ENCODE assay signal across 9 mouse cellular contexts in the genomic region with DNA sequence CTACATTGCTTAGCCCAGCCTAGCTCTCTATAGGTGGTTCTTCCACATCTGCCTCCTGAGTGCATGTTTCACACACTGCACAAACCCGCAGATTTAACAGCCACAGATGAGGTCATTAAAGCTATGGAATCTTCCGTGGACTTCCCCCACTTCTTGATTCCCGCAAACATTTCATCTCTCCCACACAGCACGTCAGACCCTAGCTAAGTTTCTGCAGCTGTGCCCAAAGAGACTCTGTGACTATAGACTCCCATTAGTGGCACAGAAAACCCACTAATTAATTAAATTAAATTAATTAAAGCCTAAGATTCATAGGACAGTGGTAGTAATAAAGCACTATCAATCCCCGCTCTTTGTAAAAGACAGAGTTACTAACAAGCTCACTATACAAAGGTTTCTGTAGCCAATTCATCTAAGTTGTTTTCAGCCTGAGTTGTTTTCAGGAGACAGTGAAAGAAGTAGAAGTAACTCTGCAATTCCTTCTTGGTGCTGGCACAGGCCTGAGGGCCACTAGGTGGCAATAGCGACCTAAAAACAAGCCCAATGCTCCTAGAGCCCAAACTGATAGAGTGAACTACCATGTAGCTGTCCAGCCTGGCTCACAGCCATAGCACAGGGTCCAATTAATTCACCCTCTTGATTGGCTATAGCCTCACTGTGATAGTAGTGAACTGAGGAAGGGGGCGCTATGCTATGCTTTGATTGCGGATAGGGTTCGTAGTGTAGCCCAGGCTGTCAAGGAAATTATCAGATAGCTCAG. TPM values are rescaled to one million over a fixed set of nuclear protein-coding genes. Genes with fewer than 3 reads are reported as not detected.
DNase-seq lines count a peak whose midpoint lies in the region; ATAC-seq lines count a peak whose summit lies in the region.
"Had no signal": no experiment of that assay in that cellular context is flagged by ENCODE, and none has a peak within 500 bp of the region (broad histone marks: within the 10 kb centered on the region; RNA-seq: fewer than 3 reads in every experiment).

No protein-coding gene starts in this region.

- H3K4me3 ChIP-seq in midbrain, embryonic 10.5 days: no peak overlapping the region
- H3K4me3 ChIP-seq: myocyte had no signal

- H3K27ac ChIP-seq in midbrain, embryonic 10.5 days (replicated peaks): no peak overlapping the region

- intact Hi-C loops in gastrocnemius, postnatal 14 days (cut with DNase I; ENCODE audit: low total_unique reads): loop anchor here (5.0 kb wide), 1 partner anchor 316 kb away; no protein-coding TSS in a partner anchor
- intact Hi-C loops in left cerebral cortex, postnatal 10 days (cut with DNase I): loop anchor here (2.0 to 5.0 kb wide), 2 partner anchors 51 to 318 kb away; no protein-coding TSS in a partner anchor

- WGBS in midbrain, embryonic 10.5 days: 56% methylated on average over 9 of the region's 9 CpGs

- no peaks in the 10 kb centered on the region for H3K27me3 ChIP-seq in midbrain, embryonic 10.5 days (ENCODE audit: low read depth, poor library complexity, severe bottlenecking)

- DNase-seq in R1 (ENCODE audit: low read depth, low spot score): peak; percentile 77
- DNase-seq in gastrocnemius, postnatal 14 days: peak; percentile 53
- peak; percentile 82 to 84 for DNase-seq in left cerebral cortex, postnatal 10 days (ENCODE audit: extremely low spot score in 1 of 2, low spot score in 2 of 2)
- peak; percentile 69 for DNase-seq in midbrain, embryonic 10.5 days (ENCODE audit: low spot score)
- peak; percentile 77 for DNase-seq in right cerebral cortex, postnatal 4 days
- DNase-seq in yolk sac, embryonic 10.5 days (ENCODE audit: low spot score): peak; percentile 58

- H3K36me3 ChIP-seq in midbrain, embryonic 10.5 days: no peaks in the 10 kb centered on the region

- H3K9me3 ChIP-seq in midbrain, embryonic 10.5 days (replicated peaks): no peaks in the 10 kb centered on the region

- 0 out of 2 replicates have a peak, but pooled peaks cover 3% of the 10 kb centered on the region for H3K4me1 ChIP-seq in midbrain, embryonic 10.5 days

- ATAC-seq in common myeloid progenitor, adult 5-6 weeks (replicated peaks; ENCODE audit: low read depth, poor library complexity, severe bottlenecking): peak; percentile 97
- peak; percentile 97 for ATAC-seq in inflammation-experienced regulatory T-cells, adult 6 months

RNA-seq across cellular contexts. Expression of a gene that starts 54.0 kb away (rescaled TPM):
- 3.5 and 8.3 TPM in 2 replicates for total RNA-seq in common myeloid progenitor, adult 5-6 weeks (2017)
- total RNA-seq in gastrocnemius, postnatal 14 days (2021): 10 to 100 TPM; 19.7 to 43.0 TPM
- 100 to 1,000 TPM; 148 to 162 (median 162) TPM for polyA plus RNA-seq in inflammation-experienced regulatory T-cells, adult 6 months (2017; shearing (Covaris generic))
- total RNA-seq in left cerebral cortex, postnatal 10 days (2021): 10 to 100 TPM; 49.3 to 56.3 TPM
- 13.4 and 14.9 TPM in 2 replicates for polyA plus RNA-seq in midbrain, embryonic 10.5 days (2016; fragmentation: Nextera tagmentation; extraction: Ambion mirVana)
